Mouse (Mus musculus): ENCODE measurements around the gene Ipo4.

DNA sequence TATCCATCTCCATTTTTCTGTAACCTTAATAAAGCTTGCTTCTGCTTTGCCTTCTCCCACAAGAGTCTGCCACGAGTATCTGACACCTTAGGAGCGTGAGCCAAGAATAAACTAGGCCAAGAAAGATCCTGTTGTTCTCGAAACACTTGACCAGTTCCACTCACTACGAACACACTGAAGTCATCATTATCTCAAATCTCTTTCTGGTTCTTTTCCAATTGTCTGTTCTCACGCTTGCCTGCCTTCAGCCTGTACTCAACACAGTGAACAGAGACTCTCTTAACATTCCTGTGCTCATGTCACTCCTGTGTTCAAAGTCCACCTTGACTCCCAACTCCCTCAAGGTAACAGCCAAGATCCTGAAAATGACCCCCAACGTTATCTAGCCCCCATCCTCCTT is 22.4 kb downstream of the Ipo4 start:
- no peak for TF ChIP-seq EP300 (IDR thresholded peaks at IDR 0.05; ENCODE audit: low read depth in 1 of 2, low read length in 2 of 2)
- no peak for TF ChIP-seq POLR2A (IDR thresholded peaks at IDR 0.05; ENCODE audit: control insufficient read depth in 1 of 2, insufficient read depth in 1 of 2, low read depth in 1 of 2, low read length in 2 of 2, poor library complexity in 1 of 2)
